In the genomic region with DNA sequence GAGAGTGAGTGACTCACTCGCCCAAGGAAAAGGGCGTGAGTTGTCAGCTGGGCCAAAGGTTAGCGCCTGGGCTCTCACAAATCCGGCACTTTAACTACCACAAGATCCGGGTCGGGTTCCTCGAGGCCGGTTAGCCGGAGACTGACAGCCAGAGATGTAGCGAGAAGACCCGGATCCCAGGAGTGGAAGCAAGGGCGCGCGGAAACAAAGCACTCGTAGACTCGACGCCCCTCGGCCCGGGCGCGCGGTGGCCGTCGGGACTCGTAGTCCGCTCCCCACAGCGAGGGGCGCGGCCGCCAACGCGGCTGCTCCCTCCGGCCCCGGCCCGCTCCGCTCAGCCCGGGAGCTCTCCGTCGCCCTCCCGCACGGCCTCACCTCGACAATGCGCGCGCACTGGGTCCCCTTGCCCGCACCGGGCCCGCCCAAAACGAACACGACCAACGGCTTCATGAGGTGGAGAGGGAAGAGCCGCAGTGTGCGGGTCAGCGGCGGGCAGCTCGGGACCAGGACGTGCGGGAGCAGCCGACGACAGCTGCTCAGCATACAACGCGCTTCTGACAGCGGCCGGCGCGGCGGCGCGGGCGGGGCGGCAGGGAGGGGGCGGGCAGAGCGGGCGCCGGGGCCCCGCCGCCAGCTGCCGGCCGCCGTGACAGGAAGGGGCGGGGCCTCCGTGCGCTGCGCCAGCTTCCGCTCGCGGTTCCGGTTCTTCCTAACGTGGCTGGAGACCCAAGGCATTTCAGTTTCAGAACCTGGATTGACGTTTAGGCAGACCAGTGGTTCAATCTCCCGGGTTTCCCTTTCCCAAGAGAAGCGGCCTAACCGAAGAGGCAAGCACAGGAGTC, we compare ENCODE assay signal across 8 mouse cellular contexts. TPM values are rescaled to one million over a fixed set of nuclear protein-coding genes. Genes with fewer than 3 reads are reported as not detected.
A peak's percentile ranks its signal among the peaks of the same experiment; 100 is the strongest.
DNase-seq lines count a peak whose midpoint lies in the region; ATAC-seq and TF ChIP-seq lines count a peak whose summit lies in the region.

Gene Cmpk1 (minus strand): TSS at position 651 of the 842 bp plus-strand sequence.

- H3K36me3 ChIP-seq in forebrain, embryonic 14.5 days (ENCODE audit: control insufficient read depth, insufficient read depth, low read length) = peaks cover 3% of the 10 kb centered on the region; the same call in 1 of the 2 replicates
- H3K36me3 ChIP-seq in liver, embryonic 15.5 days (replicated peaks) = no peaks in the 10 kb centered on the region
- no peaks in the 10 kb centered on the region for H3K36me3 ChIP-seq in neural tube, embryonic 12.5 days
- H3K36me3 ChIP-seq in stomach, postnatal 0 days (ENCODE audit: control insufficient read depth, insufficient read depth, low read length) = no peaks in the 10 kb centered on the region

- H3K4me2 ChIP-seq in forebrain, embryonic 14.5 days (ENCODE audit: low read length) = peak within 1 kb of the TSS; percentile 79
- H3K4me2 ChIP-seq in liver, embryonic 15.5 days = peak within 1 kb of the TSS; percentile 84
- peak within 1 kb of the TSS; percentile 62 for H3K4me2 ChIP-seq in neural tube, embryonic 12.5 days (replicated peaks)
- peak within 1 kb of the TSS; percentile 64 for H3K4me2 ChIP-seq in stomach, postnatal 0 days (replicated peaks; ENCODE audit: low read depth)

- peak within 1 kb of the TSS; percentile 75 for H3K4me3 ChIP-seq in forebrain, embryonic 14.5 days (ENCODE audit: low read depth, low read length)
- H3K4me3 ChIP-seq in liver, embryonic 15.5 days (replicated peaks) = peak within 1 kb of the TSS; percentile 98
- H3K4me3 ChIP-seq in neural tube, embryonic 12.5 days = peak within 1 kb of the TSS; percentile 73
- peak within 1 kb of the TSS; percentile 87 for H3K4me3 ChIP-seq in stomach, postnatal 0 days (ENCODE audit: low read depth, low read length)

- no peak for TF ChIP-seq EP300 in stomach, postnatal 0 days (optimal IDR thresholded peaks at IDR 0.05)

- H3K27me3 ChIP-seq in forebrain, embryonic 14.5 days (replicated peaks; ENCODE audit: control insufficient read depth, insufficient read depth, low read length) = no peaks in the 10 kb centered on the region
- no peaks in the 10 kb centered on the region for H3K27me3 ChIP-seq in liver, embryonic 15.5 days
- H3K27me3 ChIP-seq in neural tube, embryonic 12.5 days (replicated peaks) = no peaks in the 10 kb centered on the region
- no peaks in the 10 kb centered on the region for H3K27me3 ChIP-seq in stomach, postnatal 0 days (ENCODE audit: control insufficient read depth, insufficient read depth, low read length)

- WGBS in forebrain, embryonic 14.5 days = under 1% methylated on average over 86 of the region's 93 CpGs
- under 1% methylated on average over 91 of the region's 93 CpGs for WGBS in liver, embryonic 15.5 days (ENCODE audit: insufficient replicate concordance)
- WGBS in neural tube, embryonic 12.5 days = under 1% methylated on average over 83 of the region's 93 CpGs
- under 1% methylated on average over 69 of the region's 93 CpGs for WGBS in stomach, postnatal 0 days

- ATAC-seq in cerebellum, adult (ENCODE audit: insufficient number of reproducible peaks, low FRiP score, low TSS enrichment) = peak; percentile 87
- ATAC-seq in forebrain, embryonic 14.5 days = peak; percentile 97
- peak; percentile 93 for ATAC-seq in liver, embryonic 15.5 days (ENCODE audit: insufficient read depth)
- peak; percentile 98 for ATAC-seq in neural tube, embryonic 12.5 days (ENCODE audit: low FRiP score, low read depth)
- ATAC-seq in stomach, postnatal 0 days (ENCODE audit: low FRiP score, low TSS enrichment) = peak; percentile 94

- intact Hi-C loops in heart, postnatal 10 days (cut with DNase I) = no loop called here

- peak; percentile 75 for DNase-seq in ES-CJ7 (ENCODE audit: low read depth, low spot score)
- DNase-seq in forebrain, embryonic 14.5 days (ENCODE audit: low spot score) = peak; percentile 94
- peak; percentile 91 to 92 for DNase-seq in heart, postnatal 10 days
- DNase-seq in kidney, postnatal 4 days = peak; percentile 90 to 94
- peak; percentile 88 for DNase-seq in stomach, postnatal 0 days (ENCODE audit: low spot score)

- H3K9ac ChIP-seq in forebrain, embryonic 14.5 days (ENCODE audit: low read length) = peak within 1 kb of the TSS; percentile 95
- peak within 1 kb of the TSS; percentile 93 for H3K9ac ChIP-seq in liver, embryonic 15.5 days
- peak within 1 kb of the TSS; percentile 93 for H3K9ac ChIP-seq in neural tube, embryonic 12.5 days
- peak within 1 kb of the TSS; percentile 89 for H3K9ac ChIP-seq in stomach, postnatal 0 days (ENCODE audit: low read length)

- H3K9me3 ChIP-seq in forebrain, embryonic 14.5 days (replicated peaks; ENCODE audit: control insufficient read depth, low read length) = no peaks in the 10 kb centered on the region
- H3K9me3 ChIP-seq in liver, embryonic 15.5 days (replicated peaks) = no peaks in the 10 kb centered on the region
- H3K9me3 ChIP-seq in neural tube, embryonic 12.5 days = no peaks in the 10 kb centered on the region
- H3K9me3 ChIP-seq in stomach, postnatal 0 days (ENCODE audit: control insufficient read depth, low read length) = no peaks in the 10 kb centered on the region

- peaks cover 22% of the 10 kb centered on the region; the same call in 1 of the 2 replicates for H3K4me1 ChIP-seq in forebrain, embryonic 14.5 days (ENCODE audit: control insufficient read depth, insufficient read depth, low read length)
- H3K4me1 ChIP-seq in liver, embryonic 15.5 days (replicated peaks) = peaks cover 30% of the 10 kb centered on the region
- peaks cover 6% of the 10 kb centered on the region for H3K4me1 ChIP-seq in neural tube, embryonic 12.5 days
- no peaks in the 10 kb centered on the region for H3K4me1 ChIP-seq in stomach, postnatal 0 days (replicated peaks; ENCODE audit: control insufficient read depth, insufficient read depth)

- H3K27ac ChIP-seq in forebrain, embryonic 14.5 days (ENCODE audit: low read depth, low read length) = peak within 1 kb of the TSS; percentile 100
- H3K27ac ChIP-seq in liver, embryonic 15.5 days (replicated peaks) = peak within 1 kb of the TSS; percentile 100
- peak within 1 kb of the TSS; percentile 100 for H3K27ac ChIP-seq in neural tube, embryonic 12.5 days
- H3K27ac ChIP-seq in stomach, postnatal 0 days (replicated peaks) = peak within 1 kb of the TSS; percentile 99

- TF ChIP-seq CTCF in stomach, postnatal 0 days (IDR thresholded peaks at IDR 0.05; ENCODE audit: low read depth) = no peak

RNA-seq across cellular contexts. Expression of gene Cmpk1, which starts in this region (rescaled TPM):
- 165 and 189 TPM in 2 replicates for polyA plus RNA-seq in forebrain, embryonic 14.5 days (2014; fragmentation: Nextera tagmentation; extraction: Ambion mirVana)
- 10 to 100 TPM; 50.4 to 55.1 TPM for total RNA-seq in heart, postnatal 10 days (2021)
- polyA plus RNA-seq in liver, embryonic 15.5 days (2015; fragmentation: Nextera tagmentation; extraction: Ambion mirVana) = 53.4 and 56.9 TPM in 2 replicates
- polyA plus RNA-seq in neural tube, embryonic 12.5 days (2016; fragmentation: Nextera tagmentation; extraction: Ambion mirVana) = 156 and 168 TPM in 2 replicates
- polyA plus RNA-seq in stomach, postnatal 0 days (2015; fragmentation: Nextera tagmentation; extraction: Ambion mirVana) = 175 and 176 TPM in 2 replicates

Comparison
In these comparisons a context has a peak if more than half of its experiments do, and no peak if none do; other contexts are left out.
1. Peak in every context shown above with its lines: DNase-seq, ATAC-seq, H3K4me3 ChIP-seq and H3K27ac ChIP-seq.